Mouse (Mus musculus) lung, adult 2 months (tissue): ENCODE measurements around the gene Mob3b.

Experiments
- CTCF ChIP-seq: fragments of 200-500 bp; IDR thresholded peaks from 2 replicates; pipeline ENCODE4 v1.5.1; 2011; ENCODE audit warnings: mild to moderate bottlenecking, low read length, control low read depth; ENCODE audit not compliant: insufficient read depth
- POLR2A ChIP-seq: fragments of 200-500 bp; IDR thresholded peaks from 2 replicates; pipeline ENCODE4 v1.6.1; 2011; ENCODE audit warnings: low read depth, mild to moderate bottlenecking, control low read depth, low read length, borderline replicate concordance; ENCODE audit errors: extremely low read depth

GRCm38 (mm10) chr4:34963999-34964398, 193.3 kb downstream of the Mob3b start:
- TF ChIP-seq CTCF (no peak), POLR2A (no peak)
